Comparison of ENCODE assay signal across 18 mouse cellular contexts in the genomic region with DNA sequence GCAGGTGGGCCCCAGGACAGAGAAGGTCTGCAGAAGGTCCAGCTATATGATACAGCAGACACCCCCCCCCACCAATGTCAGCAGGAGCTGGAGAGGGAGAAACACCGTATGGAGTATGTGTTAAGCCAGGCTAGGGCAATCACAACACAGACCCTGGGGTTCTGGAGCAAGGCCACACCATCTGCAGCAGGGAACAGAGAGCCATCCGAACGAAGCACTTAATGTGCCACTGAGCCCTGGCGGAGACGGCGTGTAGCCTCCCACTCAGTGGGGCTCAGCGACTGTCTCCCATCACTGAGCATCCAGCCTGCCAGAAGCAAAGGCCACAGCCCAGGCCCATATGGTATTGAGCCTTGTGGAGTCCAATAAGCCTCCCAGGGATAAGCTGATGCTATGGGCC. TPM values are rescaled to one million over a fixed set of nuclear protein-coding genes. Genes with fewer than 3 reads are reported as not detected.
DNase-seq lines count a peak whose midpoint lies in the region; ATAC-seq lines count a peak whose summit lies in the region.
"Had no signal": no experiment of that assay in that cellular context is flagged by ENCODE, and none has a peak within 500 bp of the region (broad histone marks: within the 10 kb centered on the region; RNA-seq: fewer than 3 reads in every experiment).

No protein-coding gene starts in this region.

- 90% methylated on average over 7 of the region's 7 CpGs for WGBS in forebrain, embryonic 10.5 days
- WGBS in forebrain, embryonic 12.5 days, result 91% methylated on average over 7 of the region's 7 CpGs
- 83% methylated on average over 7 of the region's 7 CpGs for WGBS in intestine, embryonic 15.5 days

- 0 out of 2 replicates have a peak overlapping the region, but pooled peaks have one; percentile 25 for H3K27ac ChIP-seq in forebrain, embryonic 10.5 days
- H3K27ac ChIP-seq in forebrain, embryonic 12.5 days, result no peak overlapping the region
- H3K27ac ChIP-seq in intestine, embryonic 15.5 days, result no peak overlapping the region
- H3K27ac ChIP-seq: embryonic facial prominence, embryonic 10.5 days; limb, embryonic 15.5 days; macrophage; midbrain, embryonic 13.5 days had no signal

- no peak overlapping the region for H3K4me2 ChIP-seq in forebrain, embryonic 12.5 days
- no peak overlapping the region for H3K4me2 ChIP-seq in intestine, embryonic 15.5 days (replicated peaks)
- H3K4me2 ChIP-seq: limb, embryonic 15.5 days; midbrain, embryonic 13.5 days had no signal

- no peak overlapping the region for H3K4me3 ChIP-seq in forebrain, embryonic 10.5 days
- H3K4me3 ChIP-seq in forebrain, embryonic 12.5 days (replicated peaks), result no peak overlapping the region
- no peak overlapping the region for H3K4me3 ChIP-seq in intestine, embryonic 15.5 days (replicated peaks)
- H3K4me3 ChIP-seq: embryonic facial prominence, embryonic 10.5 days; erythroblast, embryonic 14.5 days; limb, embryonic 15.5 days; midbrain, embryonic 13.5 days had no signal

- H3K9ac ChIP-seq in forebrain, embryonic 12.5 days, result no peak overlapping the region
- H3K9ac ChIP-seq in intestine, embryonic 15.5 days, result no peak overlapping the region
- H3K9ac ChIP-seq: limb, embryonic 15.5 days; midbrain, embryonic 13.5 days had no signal

- DNase-seq in forebrain, embryonic 10.5 days (ENCODE audit: extremely low spot score, low spot score), result no peak
- peak; percentile 52 for DNase-seq in layer of hippocampus, adult 11-12 months (ENCODE audit: low spot score)
- DNase-seq in layer of hippocampus, postnatal 25 days (ENCODE audit: extremely low spot score in 1 of 2, low spot score in 1 of 2), result no peak
- DNase-seq in cerebellum, adult 8-10 months, result peak; percentile 86
- peak; percentile 41 to 49 for DNase-seq in layer of hippocampus, adult 8-10 months (ENCODE audit: low spot score in 2 of 2)
- DNase-seq in adrenal gland, postnatal 4 days (ENCODE audit: low spot score in 2 of 2), result no peak
- DNase-seq: adrenal gland, postnatal 25 days; heart, postnatal 14 days; lung, adult 18-20 months; right cerebral cortex, postnatal 14 days; thymus, postnatal 4 days had no signal

- no peaks in the 10 kb centered on the region for H3K36me3 ChIP-seq in forebrain, embryonic 10.5 days (replicated peaks)
- H3K36me3 ChIP-seq in forebrain, embryonic 12.5 days (replicated peaks), result no peaks in the 10 kb centered on the region
- no peaks in the 10 kb centered on the region for H3K36me3 ChIP-seq in intestine, embryonic 15.5 days
- H3K36me3 ChIP-seq: embryonic facial prominence, embryonic 10.5 days; limb, embryonic 15.5 days; midbrain, embryonic 13.5 days had no signal

- H3K27me3 ChIP-seq in forebrain, embryonic 10.5 days (ENCODE audit: poor library complexity, severe bottlenecking), result no peaks in the 10 kb centered on the region
- H3K27me3 ChIP-seq in forebrain, embryonic 12.5 days, result no peaks in the 10 kb centered on the region
- H3K27me3 ChIP-seq in intestine, embryonic 15.5 days (replicated peaks), result no peaks in the 10 kb centered on the region
- H3K27me3 ChIP-seq: limb, embryonic 15.5 days; midbrain, embryonic 13.5 days had no signal

- H3K9me3 ChIP-seq in forebrain, embryonic 10.5 days, result no peaks in the 10 kb centered on the region
- H3K9me3 ChIP-seq in forebrain, embryonic 12.5 days, result no peaks in the 10 kb centered on the region
- H3K9me3 ChIP-seq in intestine, embryonic 15.5 days, result no peaks in the 10 kb centered on the region
- H3K9me3 ChIP-seq: embryonic facial prominence, embryonic 10.5 days; limb, embryonic 15.5 days; midbrain, embryonic 13.5 days had no signal

- H3K4me1 ChIP-seq in forebrain, embryonic 10.5 days, result no peaks in the 10 kb centered on the region
- no peaks in the 10 kb centered on the region for H3K4me1 ChIP-seq in forebrain, embryonic 12.5 days
- H3K4me1 ChIP-seq in intestine, embryonic 15.5 days (replicated peaks), result 0 out of 2 replicates have a peak, but pooled peaks cover 3% of the 10 kb centered on the region
- H3K4me1 ChIP-seq: embryonic facial prominence, embryonic 10.5 days; limb, embryonic 15.5 days; midbrain, embryonic 13.5 days had no signal

- no peak for ATAC-seq in forebrain, embryonic 12.5 days (ENCODE audit: low FRiP score)
- ATAC-seq in intestine, embryonic 15.5 days, result no peak
- ATAC-seq: midbrain, embryonic 13.5 days had no signal

RNA-seq across cellular contexts. Expression of gene Gabbr2, which starts 33.7 kb away (rescaled TPM):
- polyA plus RNA-seq in forebrain, embryonic 10.5 days (2016; fragmentation: Nextera tagmentation; extraction: Ambion mirVana), result 0.06 and 0.09 TPM in 2 replicates
- polyA plus RNA-seq in forebrain, embryonic 12.5 days (2016; fragmentation: Nextera tagmentation; extraction: Ambion mirVana), result 0.51 and 0.53 TPM in 2 replicates
- 100 to 1,000 TPM; 200 to 208 TPM for total RNA-seq in layer of hippocampus, postnatal 25 days (2021)
- total RNA-seq in layer of hippocampus, adult 8-10 months (2022), result 100 to 1,000 TPM; 175 to 209 (median 187) TPM
- polyA plus RNA-seq in intestine, embryonic 15.5 days (2015; fragmentation: Nextera tagmentation; extraction: Ambion mirVana), result 0.15 and 0.19 TPM in 2 replicates
- 1 to 10 TPM; 1.2 to 1.6 TPM for total RNA-seq in adrenal gland, postnatal 4 days (2021)
- polyA plus RNA-seq: erythroblast, embryonic 14.5 days had no signal

Comparison
In these comparisons a context has a peak if more than half of its experiments do, and no peak if none do; other contexts are left out.
1. DNase-seq: peak in layer of hippocampus, adult 11-12 months (single experiment), cerebellum, adult 8-10 months (single experiment) and layer of hippocampus, adult 8-10 months (2 of 2); none in forebrain, embryonic 10.5 days (single experiment), layer of hippocampus, postnatal 25 days (0 of 2) and adrenal gland, postnatal 4 days (0 of 2).
2. RNA of gene Gabbr2, which starts 33.7 kb away (total RNA-seq): 200 to 208 TPM in layer of hippocampus, postnatal 25 days and 175 to 209 TPM in layer of hippocampus, adult 8-10 months; 1.2 to 1.6 TPM in adrenal gland, postnatal 4 days; every median in the first group is over 10 times any median in the second.